Mouse (Mus musculus) spleen, postnatal 36 days (tissue): ENCODE measurements around the gene 2810408A11Rik.
"Not testable (repeated sequence)": the region's sequence is repeated elsewhere in the genome, so short reads cannot be mapped to it uniquely, and the experiment has no call there.

ENCODE experiments used
- DNase-seq, 2 experiments: peaks; one replicate each; pipeline ENCODE4 v3.0.0; 2022; ENCODE audit warnings: low spot score in 2 of 2, mixed read lengths in 1 of 2

Gene 2810408A11Rik

GRCm38 (mm10) chr11:69931769-69932168 is 31.0 kb upstream of the 2810408A11Rik start:
- DNase-seq = no peak

- peak; percentile 59 to 67 for DNase-seq
These were observed 30.3 kb upstream of the 2810408A11Rik start for GRCm38 (mm10) chr11:69930967-69931537.

GRCm38 (mm10) chr11:69930176-69930575 is 29.4 kb upstream of the 2810408A11Rik start:
- DNase-seq = not testable (repeated sequence)

DNA sequence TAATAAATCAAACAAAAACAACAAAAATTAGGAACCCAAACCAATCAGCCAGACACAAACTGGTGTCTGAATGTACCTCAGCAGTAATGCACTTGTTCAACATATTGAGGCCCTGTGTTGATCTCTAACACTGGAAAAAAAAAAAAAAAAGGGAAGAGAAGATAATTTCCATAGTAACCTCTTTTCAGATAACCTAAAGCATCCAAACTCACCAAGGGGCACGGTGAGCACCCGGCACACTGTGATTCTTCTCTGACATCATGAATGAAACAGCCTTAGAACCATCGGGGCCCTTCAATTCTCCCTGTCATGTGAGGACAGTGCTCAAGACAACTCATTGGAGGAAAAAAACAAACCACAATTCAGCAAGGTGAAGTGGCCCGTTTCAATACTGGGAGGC is 28.9 kb upstream of the 2810408A11Rik start:
- DNase-seq = no peak

DNA sequence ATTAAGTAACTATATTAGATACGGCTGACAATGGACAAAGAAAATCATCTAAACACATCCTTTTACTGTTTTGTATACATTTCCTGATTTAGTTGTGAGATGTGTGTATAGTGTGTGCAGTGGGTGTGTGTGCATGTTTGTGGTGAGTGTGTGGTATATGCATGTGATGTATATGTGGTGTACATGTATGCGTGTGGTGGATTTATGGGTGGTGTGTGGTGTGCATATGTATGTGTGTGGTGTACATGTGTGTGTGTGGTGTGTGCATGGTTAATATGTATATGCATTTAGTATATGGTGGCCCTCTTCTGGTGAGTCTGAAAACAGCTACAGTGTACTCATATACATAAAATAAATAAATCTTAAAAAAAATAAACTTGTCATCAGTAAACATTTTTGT is 26.7 kb upstream of the 2810408A11Rik start:
- DNase-seq = no peak

- no peak for DNase-seq
These were observed 22.0 kb upstream of the 2810408A11Rik start for GRCm38 (mm10) chr11:69922796-69923195.

DNA sequence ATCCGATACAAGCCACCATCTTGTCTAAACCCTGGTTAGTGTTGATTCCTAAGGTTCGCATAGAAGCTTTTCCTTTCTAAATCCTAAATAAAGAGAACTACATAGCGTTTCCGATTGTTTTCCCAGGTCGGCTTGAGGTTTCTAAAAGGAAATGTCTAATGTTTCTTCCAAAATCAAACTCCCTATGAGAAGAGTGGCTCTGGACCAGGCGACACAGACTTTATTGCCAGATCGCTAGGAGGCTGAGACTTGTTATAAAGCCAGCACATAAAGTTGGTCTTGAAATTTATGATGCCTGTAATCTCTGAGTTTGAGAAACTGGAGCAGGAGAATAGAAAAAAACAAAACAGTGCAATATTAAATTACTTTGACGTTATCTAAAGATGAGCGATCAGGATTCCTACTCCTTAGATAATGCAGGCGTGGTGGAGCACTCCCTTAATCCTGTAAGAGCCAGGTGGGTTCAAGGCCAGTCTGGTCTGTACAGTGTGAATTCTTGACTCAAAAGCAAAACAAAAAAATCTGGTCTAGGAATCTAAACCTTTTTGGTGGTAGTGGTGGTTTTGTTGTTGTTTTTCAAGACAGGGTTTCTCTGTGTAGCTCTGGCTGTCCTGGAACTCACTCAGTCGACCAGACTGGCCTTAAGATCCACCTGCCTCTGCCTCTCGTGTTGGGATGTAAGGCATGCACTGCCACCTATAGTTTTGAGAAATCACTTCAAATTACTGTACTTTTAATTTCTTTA is 21.4 kb upstream of the 2810408A11Rik start:
- no peak for DNase-seq

- peak; percentile 100 for DNase-seq
These were observed 20.6 kb upstream of the 2810408A11Rik start, which contains the start of gene Eif5a for GRCm38 (mm10) chr11:69921114-69922011. Gene Eif5a, minus strand, starts transcription at chr11:69921958.

DNA sequence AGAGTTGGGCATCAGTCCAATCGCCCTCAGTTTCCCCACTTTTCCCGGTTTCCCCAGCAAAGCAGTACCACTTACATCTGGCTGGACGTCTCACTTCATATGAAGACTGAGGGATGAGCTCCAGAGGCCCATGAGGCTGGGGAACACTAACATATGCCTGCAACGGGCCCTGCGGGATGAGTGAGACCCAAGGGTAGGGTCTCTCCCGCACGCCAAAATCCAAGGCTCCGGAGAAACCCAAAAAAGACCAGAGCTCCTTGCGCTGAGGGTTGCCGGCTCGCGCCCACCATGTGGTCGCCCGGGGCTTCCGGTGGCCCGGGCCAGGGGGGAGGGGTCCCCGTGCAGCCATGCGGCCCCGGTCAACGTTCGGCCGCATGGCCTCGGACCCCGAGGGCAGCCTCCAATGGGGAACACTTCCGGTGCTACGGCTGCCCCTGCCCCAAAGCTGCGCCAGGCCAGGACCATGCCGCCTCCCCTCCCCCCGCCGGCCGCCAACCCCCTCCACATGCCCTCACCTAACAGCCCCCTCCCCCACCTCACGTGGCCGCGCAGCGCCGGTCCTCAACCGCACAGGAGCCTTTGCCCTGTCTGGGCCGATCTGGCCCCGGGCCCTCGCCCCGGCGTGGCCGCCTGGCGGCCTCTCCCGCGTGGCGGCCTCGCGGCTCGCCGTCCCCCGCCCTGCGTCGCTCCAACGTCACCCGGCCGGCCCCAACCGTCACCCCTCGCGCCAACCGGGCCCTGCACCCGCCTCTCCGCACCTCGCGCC is 19.7 kb upstream of the 2810408A11Rik start:
- peak in 1 of 2 experiments; percentile 27 for DNase-seq

DNA sequence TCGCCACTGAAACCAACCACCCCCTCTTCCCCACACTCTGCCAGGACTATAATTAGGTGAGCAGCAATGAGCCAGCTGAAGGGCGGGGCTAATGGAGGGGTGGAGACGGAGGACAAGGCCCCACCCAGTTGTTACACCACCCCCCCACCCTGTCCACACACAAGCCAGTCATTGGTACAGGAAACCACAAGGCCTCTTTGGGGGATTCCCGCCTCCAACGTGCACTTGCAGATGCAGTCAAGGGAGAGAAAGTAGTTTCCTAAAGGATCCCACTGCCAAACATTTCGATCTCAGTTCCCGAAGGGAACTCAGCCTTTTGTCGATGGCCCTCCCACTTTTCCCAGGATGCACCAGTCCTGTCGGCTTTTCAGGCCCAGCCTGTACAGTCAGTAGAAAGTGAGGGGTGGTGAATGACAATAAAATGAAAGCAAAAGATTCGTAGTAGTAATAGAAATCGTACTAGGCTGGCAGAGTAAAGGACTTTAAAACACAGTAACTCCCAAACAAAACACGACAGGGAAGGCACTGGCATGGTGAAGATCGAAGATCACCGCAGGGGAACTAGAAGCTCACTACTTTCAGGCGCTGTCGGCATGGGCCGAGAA is 19.0 kb upstream of the 2810408A11Rik start:
- peak; percentile 88 to 91 for DNase-seq

GRCm38 (mm10) chr11:69919053-69919452 is 18.3 kb upstream of the 2810408A11Rik start:
- no peak for DNase-seq

- DNase-seq = no peak
These were observed 17.3 kb upstream of the 2810408A11Rik start for GRCm38 (mm10) chr11:69918118-69918517.

DNA sequence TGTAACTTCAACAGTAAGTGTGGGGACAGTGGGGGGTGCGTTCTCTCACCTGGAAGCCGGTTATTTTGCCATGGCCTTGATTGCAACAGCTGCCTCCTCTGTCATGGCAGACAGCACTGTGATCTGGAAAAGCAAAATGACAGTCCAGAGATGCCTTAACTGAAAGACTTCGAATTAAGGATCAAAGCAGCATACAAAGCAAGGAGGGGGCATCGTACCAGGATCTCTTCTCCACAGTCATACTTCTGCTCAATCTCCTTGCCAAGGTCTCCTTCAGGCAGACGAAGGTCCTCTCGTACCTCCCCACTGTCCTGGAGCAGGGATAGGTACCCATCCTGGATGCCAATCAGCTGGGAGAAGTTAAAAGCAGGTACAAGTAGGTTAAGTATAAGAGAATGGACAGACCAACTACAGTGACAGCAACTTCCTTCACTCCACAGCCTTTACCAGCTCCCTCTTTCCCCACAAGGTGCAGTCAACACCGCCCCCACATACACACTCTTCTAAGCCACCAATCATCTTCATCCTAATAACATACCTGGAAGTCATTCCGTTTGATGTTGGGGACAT is 16.7 kb upstream of the 2810408A11Rik start:
- DNase-seq = no peak

GRCm38 (mm10) chr11:69916652-69917378 is 16.0 kb upstream of the 2810408A11Rik start:
- DNase-seq = not testable (repeated sequence)

DNA sequence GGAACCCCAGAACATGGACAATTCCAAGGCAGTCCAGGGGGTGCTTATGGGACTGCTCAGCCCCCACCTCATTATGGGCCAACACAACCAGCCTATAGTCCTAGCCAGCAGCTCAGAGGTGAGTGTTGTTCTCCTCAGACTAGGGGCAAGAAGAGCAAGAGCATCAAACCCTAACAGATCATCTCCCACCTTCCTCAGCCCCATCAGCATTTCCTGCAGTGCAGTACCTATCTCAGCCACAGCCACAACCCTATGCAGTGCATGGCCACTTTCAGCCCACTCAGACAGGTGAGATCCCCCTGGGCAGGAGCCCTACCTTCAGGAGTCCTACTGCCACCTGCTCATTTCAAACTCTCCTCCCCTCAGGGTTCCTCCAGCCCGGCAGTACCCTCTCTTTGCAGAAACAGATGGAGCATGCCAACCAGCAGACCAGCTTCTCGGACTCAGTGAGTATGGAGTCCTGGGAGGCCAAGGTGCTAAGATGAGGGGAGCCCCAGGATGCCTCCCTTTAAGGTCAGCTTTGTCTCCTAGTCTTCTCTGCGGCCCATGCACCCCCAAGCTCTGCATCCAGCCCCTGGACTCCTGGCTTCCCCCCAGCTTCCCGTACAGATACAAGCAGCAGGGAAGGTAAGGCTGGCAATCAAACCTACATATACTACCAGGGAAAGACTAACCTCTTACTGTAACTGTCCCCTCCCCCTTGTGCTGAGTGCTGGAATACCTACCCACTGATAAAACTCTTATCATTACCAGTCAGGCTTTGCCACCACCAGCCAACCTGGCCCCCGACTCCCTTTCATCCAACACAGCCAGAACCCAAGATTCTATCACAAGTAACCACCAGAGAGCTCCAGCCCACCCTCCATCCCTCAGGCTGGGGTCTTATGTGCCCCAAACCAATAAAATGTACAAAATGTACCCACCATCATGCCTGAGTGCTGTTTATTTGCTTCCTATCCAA is 15.2 kb upstream of the 2810408A11Rik start:
- DNase-seq = peak; percentile 41 to 73

DNA sequence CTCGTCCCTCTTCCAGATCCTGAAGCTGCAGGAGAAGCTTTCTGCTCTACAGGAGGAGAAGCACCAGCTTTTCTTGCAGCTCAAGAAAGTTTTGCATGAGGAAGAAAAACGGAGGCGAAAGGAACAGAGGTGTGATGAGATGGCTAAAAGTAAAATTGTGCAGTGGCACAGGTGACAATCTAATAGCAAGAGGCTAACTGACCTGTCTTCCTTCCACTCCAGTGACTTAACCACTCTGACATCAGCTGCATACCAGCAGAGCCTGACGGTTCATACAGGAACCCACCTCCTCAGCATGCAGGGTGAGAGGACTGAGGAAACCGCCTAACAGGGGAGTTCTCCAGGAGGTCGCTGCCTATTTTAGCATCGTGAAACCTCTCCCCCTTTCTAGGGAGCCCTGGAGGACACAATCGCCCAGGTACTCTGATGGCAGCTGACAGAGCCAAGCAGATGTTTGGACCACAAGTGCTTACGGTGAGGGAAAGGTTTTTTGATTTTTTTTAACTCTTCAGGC is 14.2 kb upstream of the 2810408A11Rik start:
- no peak for DNase-seq

GRCm38 (mm10) chr11:69914372-69914764 is 13.6 kb upstream of the 2810408A11Rik start:
- peak in 1 of 2 experiments; percentile 28 for DNase-seq

GRCm38 (mm10) chr11:69913554-69914371 is 13.0 kb upstream of the 2810408A11Rik start, which contains the start of gene Gps2:
Gene Gps2, plus strand, starts transcription at chr11:69913888.
- peak; percentile 90 to 91 for DNase-seq
